Mouse (Mus musculus): ENCODE results near the gene Abcb10.
"Not testable (repeated sequence)": the region's sequence is repeated elsewhere in the genome, so short reads cannot be mapped to it uniquely, and the experiment has no call there.

Gene Abcb10

DNA sequence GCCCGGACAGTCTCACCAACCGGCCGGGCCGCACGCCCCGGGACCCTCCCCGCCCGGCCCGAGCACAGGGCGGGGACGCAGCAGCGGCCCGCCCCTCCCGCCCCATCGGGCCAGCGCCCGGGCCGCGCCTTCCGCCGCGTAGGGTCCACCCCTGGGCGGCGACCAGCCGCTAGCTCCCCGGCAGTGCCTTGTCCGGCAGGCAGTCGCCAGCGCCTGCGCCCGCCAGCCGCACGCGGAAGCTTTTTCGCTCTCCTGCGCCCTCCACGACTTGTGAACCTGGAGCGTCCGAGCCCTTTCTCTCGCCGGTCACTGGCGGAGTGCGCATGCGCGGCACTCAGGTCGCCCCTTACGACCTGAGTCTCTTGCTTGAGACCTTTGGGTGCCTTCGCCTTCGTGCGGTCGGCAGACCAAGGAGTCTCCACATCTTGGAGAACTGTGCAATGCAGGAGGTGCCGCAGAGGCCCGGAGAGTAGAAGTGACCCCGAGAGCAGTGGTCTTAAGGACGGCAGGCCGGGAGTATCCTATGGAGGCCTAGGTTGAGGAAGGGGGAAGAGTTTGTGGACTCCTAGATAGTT lies at the start of gene Abcb10:
Gene Abcb10 (minus strand): TSS at position 297 of the 575 bp plus-strand sequence.
- peak; percentile 64 to 65 for DNase-seq (ENCODE audit: low spot score in 2 of 2)

DNA sequence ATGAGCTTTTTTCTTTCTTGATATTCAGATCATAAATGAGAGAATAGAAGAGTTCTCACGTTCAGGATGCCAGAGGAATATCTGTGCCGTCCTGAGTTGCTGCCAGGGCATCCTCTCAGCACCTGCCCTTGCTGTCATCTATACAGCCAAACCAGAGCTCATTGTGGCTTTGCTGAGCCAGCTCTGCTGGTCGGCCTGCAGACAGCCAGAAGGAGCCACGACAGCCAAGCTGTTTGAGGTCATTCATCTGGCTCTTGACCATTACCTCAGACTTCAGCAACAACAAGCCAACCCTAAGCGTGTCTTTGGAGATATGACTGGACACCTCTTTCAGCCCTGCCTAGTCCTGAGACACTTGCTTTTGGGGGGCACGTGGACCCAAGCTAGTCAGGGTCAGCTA lies 44.9 kb upstream of the Abcb10 start:
- no peak for DNase-seq (ENCODE audit: low spot score in 2 of 2)

DNA sequence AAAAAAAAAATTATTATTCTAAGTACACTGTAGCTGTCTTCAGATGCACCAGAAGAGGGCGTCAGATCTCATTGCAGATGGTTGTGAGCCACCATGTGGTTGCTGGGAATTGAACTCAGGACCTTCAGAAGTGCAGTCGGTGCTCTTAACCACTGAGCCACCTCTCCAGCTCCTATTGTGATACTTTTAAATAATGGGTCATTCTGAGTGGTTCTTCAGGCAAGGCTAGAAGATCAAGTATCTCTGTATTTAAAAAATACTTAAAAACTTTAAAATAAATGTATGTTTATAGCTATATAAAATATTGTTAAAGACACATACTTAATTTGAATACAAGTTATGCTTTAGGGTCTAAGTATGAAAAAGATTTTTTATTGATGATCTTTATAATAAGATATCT lies 43.3 kb upstream of the Abcb10 start:
- not testable (repeated sequence) for DNase-seq (ENCODE audit: low spot score in 2 of 2)

DNA sequence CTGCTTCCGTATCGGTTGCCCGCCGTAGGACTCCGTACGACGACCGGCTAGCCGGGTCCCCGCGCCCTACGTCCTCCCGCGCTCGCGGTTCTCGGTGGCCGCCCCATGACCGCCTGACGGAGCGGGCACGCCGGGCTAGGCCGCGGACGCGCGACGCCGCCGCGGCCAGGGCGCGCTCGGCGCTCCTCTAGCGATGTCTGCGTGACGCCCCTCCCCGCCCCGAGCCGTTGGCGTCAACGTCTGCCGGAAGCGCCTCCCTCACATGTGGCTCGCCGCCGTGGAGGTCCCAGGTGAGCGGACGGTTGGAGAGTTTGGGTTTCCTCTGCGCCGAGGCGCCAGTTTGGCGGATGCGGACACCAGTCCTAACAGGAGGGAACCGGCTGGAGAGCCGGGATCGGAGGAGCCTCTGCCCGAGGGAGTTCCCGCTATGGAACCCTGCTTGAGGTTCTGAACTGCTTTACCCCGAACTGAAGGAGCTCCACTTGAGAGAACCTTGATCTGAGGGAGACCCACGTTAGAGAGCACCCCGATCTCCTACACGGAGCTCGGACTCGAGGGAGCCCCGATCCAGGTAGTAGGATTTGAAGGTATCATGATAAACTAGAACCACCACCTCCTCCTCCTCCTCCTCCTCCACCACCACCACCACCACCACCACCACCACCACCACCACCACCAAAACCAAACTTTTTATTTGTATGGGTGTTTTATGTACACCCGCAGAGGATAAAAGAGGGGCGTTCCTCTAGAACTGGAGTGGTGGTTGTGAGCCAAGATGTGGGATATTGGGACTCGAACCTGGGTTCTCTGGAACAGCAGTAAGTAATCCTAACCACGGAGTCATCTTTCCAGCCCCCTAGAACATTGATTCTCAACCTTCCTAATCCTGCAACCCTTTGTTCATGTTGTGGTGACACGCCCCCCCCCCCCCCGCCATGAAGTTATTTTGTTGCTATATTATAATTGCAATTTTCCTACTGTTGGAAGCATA lies 38.6 kb upstream of the Abcb10 start, which contains the start of the genes Taf5l and Urb2:
Gene Taf5l (minus strand): TSS at position 161 of the 991 bp plus-strand sequence.
Gene Urb2 (plus strand): TSS at position 272 of the 991 bp plus-strand sequence.
- DNase-seq (ENCODE audit: low spot score in 2 of 2) = peak; percentile 88 to 91

DNA sequence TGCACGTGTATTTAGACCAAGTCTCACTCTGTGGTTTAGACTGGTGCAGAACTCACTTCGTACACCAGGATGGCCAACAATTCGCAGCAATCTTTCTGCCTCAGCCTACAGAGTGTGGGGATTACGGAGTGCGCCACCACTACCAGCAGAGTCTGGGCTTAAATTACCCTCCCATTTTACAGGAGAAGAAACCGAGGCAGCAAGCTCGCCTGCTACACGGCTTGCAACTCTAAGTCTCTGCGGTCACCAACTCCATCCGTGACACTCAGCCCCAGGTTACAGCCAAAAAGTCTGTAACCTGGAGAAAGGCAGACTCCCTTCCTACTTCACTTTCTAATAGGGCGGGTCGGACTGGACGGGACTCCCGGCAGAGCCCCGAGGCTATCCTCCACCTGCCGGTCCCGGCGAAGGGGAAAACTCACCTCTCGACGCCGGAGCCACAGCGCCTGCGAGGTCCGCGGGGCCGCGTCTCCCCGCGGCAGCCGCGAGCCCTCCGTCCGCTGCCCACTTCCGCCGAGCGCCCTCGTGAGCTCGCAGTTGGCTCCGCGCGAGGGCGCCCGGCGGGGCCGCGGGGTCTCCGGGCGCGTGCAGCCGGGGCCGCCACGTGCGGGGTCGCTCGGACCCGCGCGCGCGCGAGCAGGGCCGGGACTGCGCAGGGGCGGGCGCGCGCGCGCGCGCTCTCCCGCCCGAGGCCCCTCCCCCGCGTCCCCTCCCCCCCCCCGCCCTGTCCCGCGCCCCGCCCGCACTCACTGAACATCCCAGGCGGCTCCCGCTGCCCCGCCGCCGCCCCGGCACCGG lies 37.7 kb upstream of the Abcb10 start:
- peak; percentile 11 to 12 for DNase-seq (ENCODE audit: low spot score in 2 of 2)

DNA sequence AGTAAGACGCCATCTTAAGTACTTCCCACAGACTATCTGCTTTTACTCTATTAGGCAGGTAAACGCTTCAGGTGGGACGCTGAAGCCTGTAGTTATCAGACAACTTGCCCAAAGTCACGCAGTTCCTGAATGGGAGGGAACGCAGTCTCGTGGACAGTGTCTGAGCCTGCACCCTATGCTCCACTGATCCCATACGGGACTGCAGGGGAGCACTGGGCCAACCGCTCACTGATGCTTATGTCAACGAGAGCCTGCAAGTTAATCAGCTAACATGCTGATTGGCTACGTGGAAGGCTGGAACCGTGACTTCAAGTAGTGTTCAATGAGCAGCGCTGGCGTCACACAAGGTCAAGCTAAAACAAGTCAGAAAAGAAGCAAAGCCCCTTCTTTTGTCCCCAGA lies 36.9 kb upstream of the Abcb10 start:
- no peak for DNase-seq (ENCODE audit: low spot score in 2 of 2)

DNA sequence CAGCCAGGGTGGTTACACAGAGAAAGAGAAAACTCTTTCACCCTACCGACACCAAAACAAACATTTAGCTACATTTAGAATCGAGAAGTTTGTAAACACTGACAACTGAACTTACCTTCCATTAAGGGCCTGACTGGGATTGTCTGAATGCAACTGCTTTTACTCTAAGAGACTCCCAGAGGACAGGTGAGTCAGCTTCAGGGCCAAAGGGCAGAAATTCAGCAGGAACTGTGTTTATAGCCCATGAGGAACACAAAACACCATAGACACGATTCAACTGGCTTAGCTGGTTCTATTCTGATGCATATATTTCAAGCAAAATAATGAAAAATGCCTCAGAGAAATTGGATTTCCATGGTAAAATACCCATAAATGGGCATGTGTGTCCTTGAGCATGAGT lies 31.8 kb upstream of the Abcb10 start:
- no peak for DNase-seq (ENCODE audit: low spot score in 2 of 2)

DNA sequence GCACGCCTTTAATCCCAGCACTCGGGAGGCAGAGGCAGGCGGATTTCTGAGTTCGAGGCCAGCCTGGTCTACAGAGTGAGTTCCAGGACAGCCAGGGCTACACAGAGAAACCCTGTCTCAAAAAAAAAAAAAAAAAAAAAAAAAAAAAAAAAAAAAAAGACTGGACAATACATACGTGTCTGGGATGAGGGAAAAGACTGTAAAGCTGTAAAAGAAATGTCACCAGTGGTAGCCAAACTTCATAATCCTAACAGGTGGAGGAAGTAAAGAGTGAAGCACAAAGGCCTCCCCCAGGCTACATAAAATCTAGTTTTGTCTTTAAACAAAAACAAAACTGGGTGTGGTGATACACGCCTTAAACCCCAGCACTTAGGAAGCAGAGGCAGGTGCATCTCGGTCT lies 31.4 kb upstream of the Abcb10 start:
- DNase-seq (ENCODE audit: low spot score in 2 of 2) = not testable (repeated sequence)

DNA sequence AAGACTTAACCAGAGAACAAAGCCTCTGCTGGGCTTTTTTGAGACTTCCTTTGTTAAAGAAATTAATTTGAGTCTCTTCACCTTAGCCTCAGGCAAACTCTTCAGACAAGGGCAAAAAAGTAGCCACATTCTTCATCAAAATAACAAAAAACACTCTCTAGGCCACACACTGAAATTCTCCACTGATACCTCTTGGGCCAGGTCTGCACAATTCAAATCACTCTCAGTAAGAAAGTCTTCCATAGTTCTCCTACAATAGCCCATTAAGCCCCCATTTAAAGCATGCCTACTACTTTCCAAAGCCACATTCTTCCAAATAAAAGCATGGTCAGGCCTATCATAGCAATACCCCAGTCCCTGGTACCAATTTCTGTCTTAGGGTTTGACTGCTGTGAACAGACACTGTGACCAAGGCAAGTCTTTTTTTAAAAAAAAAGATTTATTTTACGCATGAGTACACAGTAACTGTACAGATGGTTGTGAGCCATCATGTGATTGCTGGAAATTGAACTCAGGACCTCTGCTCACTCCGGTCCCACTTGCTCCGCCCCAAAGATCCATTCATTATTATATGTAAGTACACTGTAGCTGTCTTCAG lies 29.2 kb upstream of the Abcb10 start:
- DNase-seq (ENCODE audit: low spot score in 2 of 2) = no peak

DNA sequence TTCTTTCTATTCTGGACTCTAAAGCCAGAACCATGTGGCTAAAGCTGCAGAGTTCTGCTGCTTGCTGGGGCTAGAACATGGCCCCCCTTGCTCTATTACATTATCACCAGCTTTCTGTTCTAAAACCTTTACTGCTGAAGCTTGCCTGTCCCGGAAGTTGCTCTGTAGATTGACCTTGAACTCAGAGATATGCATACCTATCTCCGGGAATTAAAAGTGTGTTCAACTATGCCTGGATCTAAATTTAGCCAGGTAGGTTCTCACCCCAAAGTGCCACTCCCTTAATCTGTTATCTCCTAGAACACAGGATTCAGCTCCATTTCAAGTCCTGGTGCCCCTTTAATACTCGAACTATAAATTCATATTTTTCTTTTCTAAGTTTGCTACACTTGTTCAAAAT lies 28.7 kb upstream of the Abcb10 start:
- no peak for DNase-seq (ENCODE audit: low spot score in 2 of 2)

DNA sequence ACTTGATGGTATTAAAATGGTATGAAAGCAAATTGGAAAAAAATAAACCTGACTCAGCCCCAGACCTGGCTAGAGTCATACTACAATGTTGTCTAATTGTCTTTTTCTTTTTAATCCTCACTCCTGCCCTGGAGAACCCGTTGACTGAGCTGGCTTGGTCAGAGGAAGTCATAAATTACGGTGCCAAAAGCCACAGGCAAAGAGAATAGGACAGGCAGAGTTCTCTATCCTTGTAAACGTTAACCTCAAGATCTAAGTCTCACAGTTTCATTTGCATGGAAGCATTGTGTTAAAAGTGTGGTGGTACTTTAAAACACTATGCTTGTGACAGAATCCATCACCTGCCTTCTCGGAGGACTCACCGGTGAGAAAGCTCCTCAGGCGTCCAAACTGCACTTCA lies 24.9 kb upstream of the Abcb10 start:
- DNase-seq (ENCODE audit: low spot score in 2 of 2) = no peak

DNA sequence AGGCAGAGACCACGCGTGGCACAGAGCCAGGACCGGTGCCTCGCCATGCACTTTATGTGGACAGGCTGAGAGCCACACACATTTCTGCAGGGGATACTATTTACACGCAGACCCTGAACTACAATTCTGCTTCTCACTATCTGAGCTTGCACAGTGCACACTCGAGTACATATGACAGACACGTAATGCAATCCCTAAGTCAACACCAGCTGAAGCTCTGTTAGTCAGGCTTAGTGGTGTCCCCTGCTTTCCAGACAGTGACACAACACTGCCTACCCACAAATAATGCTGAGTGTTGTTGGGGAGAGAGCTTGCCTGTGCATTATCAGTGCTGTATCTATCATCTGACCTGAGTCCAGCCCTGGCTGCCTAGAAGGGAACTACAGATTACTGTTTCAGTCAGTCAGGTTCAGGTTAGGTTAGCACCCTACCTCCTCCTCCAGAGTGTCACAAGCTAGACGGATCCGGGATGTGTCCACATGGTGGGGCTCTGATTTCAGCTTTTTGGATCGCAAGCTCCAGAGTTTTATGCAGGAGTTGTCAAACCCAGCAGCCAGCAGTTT lies 19.7 kb upstream of the Abcb10 start:
- no peak for DNase-seq (ENCODE audit: low spot score in 2 of 2)

DNA sequence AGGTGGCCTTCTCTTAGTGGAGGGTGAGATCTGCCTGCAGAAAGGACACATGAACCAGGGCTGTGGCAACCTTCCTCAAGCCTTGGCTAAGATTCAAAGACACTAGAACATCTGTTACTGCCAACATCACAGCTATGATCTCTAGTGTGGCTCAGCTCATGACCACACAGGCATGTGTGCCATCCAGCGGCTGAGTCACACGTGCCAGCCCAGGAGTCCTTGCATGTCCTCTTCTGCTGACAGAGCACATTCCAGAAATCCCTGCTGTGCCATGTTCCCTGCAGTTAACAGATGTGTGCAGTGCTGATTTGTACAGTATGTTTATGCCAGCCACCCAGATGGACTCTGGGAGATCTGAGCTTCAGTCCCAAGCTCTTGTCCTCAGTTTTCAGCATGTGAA lies 16.6 kb upstream of the Abcb10 start:
- DNase-seq (ENCODE audit: low spot score in 2 of 2) = no peak

DNA sequence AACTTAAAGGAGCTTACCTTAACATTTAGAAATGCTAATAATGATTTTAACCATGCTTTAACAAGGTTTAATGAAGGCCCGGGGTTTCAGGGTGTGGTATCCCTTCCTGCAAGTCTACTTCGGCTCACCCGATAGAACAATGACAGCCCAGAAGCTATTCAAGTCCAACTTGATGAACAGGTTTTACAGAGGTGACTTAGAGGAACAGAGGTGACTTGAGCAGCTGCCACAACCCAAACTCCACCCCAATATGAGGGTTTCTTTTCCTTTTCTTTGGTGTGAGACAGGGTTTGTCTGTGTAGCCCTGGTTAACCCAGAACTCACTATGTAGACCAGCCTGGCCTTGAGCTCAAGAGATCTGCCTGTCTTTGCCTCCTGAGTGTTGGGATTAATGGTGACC lies 11.1 kb upstream of the Abcb10 start:
- DNase-seq (ENCODE audit: low spot score in 2 of 2) = no peak

DNA sequence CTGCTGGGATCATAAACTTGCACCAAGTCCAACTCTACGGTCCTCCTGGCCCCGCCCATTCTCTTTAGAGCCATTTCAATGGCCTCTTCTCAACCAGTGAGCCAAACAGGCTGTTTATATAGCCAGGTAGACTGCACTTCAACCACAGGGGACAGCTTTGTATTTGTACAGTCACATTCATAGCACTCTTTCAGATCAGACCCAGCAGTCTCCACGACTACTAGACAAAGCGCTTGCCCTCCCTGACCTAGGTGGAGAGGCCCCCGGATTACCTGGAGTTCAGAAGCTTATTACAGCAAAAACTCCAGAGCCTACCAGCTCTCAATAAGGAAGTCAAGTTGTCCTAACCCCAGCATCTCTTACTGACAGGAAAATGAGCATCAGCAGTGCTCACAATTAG lies 10.7 kb upstream of the Abcb10 start:
- DNase-seq (ENCODE audit: low spot score in 2 of 2) = no peak

DNA sequence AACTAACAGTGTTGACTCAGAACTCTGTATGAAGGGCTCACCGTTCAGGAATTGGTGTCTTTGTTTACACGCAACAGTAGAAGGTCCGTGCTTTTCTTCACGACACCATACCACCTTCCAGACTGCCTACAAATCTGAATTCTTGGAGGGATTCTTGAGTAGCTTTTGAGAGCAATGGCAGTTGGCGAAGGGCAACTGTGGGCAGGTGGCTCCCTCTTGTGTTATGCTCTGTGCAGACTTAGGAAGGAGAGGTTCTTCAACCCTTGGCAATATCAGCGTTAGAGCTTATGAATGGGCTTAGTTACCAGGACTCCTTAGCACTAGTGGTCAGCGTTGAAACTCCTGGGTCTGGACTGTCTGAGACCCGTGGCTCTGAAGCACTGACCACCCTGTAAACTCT lies 9.7 kb upstream of the Abcb10 start:
- no peak for DNase-seq (ENCODE audit: low spot score in 2 of 2)

DNA sequence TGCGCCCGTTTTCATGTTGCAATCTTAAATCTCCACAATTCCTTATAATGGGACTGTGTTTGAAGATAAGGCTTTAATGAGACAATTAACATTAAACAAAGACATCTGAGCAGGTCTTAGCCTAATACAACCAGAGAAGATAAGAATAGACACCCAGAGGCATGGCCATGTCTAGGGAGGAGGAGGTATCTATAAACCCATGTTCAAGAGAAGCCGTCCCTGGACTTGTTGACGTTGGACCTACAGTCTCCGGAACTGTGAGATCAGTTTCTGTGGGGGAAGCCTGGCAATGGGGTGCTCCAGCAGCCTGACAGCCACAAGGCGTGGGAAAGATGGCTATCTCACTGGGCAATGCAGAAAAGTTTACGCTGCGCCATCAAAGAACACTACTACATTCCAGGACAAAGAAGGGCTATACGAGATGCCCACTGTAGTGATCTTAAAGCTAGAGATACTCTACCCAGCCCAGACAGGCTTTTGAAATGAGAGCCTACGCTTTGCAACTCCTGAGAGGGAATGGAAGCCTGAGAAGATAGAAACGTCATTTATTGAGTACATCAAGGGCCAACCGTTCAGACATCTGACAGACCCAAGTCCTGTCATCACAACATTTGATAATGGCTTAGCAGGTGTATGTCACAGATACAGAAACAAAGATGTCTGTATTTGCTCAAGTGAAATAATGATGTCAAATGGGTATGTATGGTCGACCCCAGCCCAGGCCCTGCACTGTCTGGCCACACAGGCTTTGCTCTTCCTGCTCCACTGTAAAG lies 7.5 kb upstream of the Abcb10 start:
- DNase-seq (ENCODE audit: low spot score in 2 of 2) = no peak

DNA sequence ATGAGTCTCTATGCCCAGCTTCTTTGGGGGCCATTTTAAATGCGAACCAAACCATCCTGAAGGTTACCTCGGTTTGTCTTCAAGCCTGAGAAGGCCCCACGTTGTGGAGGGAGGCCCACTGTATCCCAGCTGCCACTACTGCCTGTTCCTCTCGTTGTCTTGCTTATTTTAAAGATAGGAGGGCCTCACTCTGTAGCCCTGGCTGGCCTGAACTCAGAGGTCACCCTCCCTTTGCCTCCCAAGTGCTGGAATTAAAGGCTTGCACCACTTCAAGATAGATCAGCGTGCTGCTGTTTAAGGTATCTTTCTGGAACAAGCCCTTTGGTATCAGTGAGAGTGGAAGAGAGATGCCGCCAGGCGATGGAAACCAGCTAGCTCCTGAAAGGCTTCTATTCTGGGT lies 6.2 kb upstream of the Abcb10 start:
- DNase-seq (ENCODE audit: low spot score in 2 of 2) = no peak

DNA sequence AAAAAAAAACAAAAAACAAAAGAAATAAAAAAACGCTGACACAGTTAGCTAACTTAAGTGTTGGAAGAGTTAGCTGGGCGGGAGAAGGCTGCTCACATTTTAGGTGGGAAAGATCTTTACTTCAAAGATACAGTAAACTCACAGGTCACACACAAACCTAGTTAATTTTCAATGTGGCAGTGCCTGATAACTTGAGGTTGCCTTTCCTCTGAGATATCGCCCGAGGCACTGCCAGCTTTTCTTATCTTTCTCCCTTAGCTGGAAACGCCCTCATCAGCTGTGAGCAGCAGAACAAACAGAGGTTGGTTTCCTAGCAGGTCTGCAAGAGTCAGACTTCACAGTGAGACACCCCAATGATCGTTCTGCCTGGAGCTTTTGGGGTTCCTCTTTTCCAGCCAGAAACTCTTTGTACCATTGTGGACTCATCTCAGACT lies 5.7 kb upstream of the Abcb10 start:
- no peak for DNase-seq (ENCODE audit: low spot score in 2 of 2)

DNA sequence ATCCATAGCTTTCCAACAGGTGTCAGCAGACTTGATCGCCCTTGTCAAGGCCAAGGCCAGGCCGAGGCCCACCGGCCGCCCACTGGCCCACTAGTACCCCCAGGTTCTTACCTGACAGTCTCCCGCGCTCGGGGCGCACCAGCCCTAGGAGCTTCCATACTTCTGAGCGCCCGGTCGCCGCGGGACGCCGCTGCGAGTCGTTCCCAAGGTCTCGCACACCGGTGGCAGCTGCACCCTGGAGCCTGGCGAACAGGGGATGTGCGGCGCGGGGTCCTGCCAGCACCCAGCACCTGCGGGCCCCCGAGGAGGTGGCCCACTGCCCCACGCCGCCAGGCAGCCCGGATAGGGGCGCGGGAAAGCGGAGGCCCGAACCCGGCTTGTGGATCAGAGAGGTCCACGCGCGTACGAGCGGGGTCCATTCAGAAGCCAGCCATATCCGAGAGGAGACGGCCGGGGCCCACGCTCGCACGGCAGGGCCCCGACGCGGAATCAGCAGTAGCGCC lies 580 bp downstream of the Abcb10 start:
- peak in 1 of 2 experiments; percentile 11 for DNase-seq (ENCODE audit: low spot score in 2 of 2)
